Mouse (Mus musculus) heart, adult 2 months (tissue): ENCODE measurements around the gene Bud23.

ENCODE experiments used
- CTCF ChIP-seq: fragments of 200-600 bp; IDR thresholded peaks from 2 replicates; pipeline ENCODE4 v1.8.1; 2022; ENCODE audit warnings: antibody characterized with exemption, mild to moderate bottlenecking, moderate library complexity
- EP300 ChIP-seq: fragments of 200-500 bp; IDR thresholded peaks from 2 replicates; pipeline ENCODE4 v1.6.1; 2011; ENCODE audit warnings: low read depth, low read length, control low read depth; ENCODE audit not compliant: insufficient read depth
- POLR2A ChIP-seq: fragments of 200-500 bp; IDR thresholded peaks from 2 replicates; pipeline ENCODE4 v1.6.1; 2011; ENCODE audit warnings: mild to moderate bottlenecking, low read depth, low read length, control low read depth; ENCODE audit not compliant: insufficient read depth

- TF ChIP-seq CTCF (no peak), POLR2A (no peak), EP300 (no peak)
Observed at GRCm38 (mm10) chr5:135053356-135053755, 11.4 kb downstream of the Bud23 start.
